Mouse (Mus musculus) embryonic facial prominence, embryonic 10.5 days (tissue): ENCODE measurements around the gene Cep152. TPM values are rescaled to one million over a fixed set of nuclear protein-coding genes. Genes with fewer than 3 reads are reported as not detected.

Source experiments
- DNase-seq: peaks from one replicate; pipeline ENCODE4 v3.0.0-alpha.2; 2017; ENCODE audit warnings: low spot score
- H3K27ac ChIP-seq: fragments of 300-500 bp; sonication (generic); replicated peaks from 2 replicates; pipeline ENCODE4 v1.5.1; 2016; ENCODE audit warnings: mild to moderate bottlenecking
- H3K27me3 ChIP-seq: fragments of 300-500 bp; sonication (generic); replicated peaks from 2 replicates; pipeline ENCODE4 v1.6.1; 2016; ENCODE audit warnings: low read depth, mild to moderate bottlenecking; ENCODE audit not compliant: poor library complexity, severe bottlenecking
- H3K36me3 ChIP-seq: fragments of 300-500 bp; sonication (generic); replicated peaks from 2 replicates; pipeline ENCODE4 v1.6.1; 2016; ENCODE audit warnings: mild to moderate bottlenecking, moderate library complexity
- H3K4me1 ChIP-seq: fragments of 300-500 bp; sonication (generic); 2 replicates; pipeline ENCODE4 v1.6.1; 2016
- H3K4me3 ChIP-seq: fragments of 300-500 bp; sonication (generic); 2 replicates; pipeline ENCODE4 v1.5.1; 2016; ENCODE audit warnings: mild to moderate bottlenecking, moderate library complexity
- H3K9me3 ChIP-seq: fragments of 300-500 bp; sonication (generic); 2 replicates; pipeline ENCODE4 v1.6.1; 2016; ENCODE audit warnings: mild to moderate bottlenecking
- WGBS: fragments of 180-500 bp; shearing (Covaris S2); methylation state at CpG from one replicate; pipeline ENCODE4 v1.1.7; 2016; 5-methylcytosine and 5-hydroxymethylcytosine counted together
- polyA plus RNA-seq: library from polyadenylated mRNA; unstranded; fragments of >200 nt; fragmentation: Nextera tagmentation; extraction: Ambion mirVana; gene quantifications from 2 replicates; pipeline ENCODE4 v1.2.1, GENCODE M21; 2016

Gene Cep152
- polyA plus RNA-seq, 1 experiment from 2014 or later, result 11.5 TPM

- no peaks in the 10 kb centered on the region for H3K27me3 ChIP-seq
- H3K36me3 ChIP-seq, result peaks cover 98% of the 10 kb centered on the region
- no peak overlapping the region for H3K4me3 ChIP-seq
- H3K27ac ChIP-seq, result no peak overlapping the region
- no peaks in the 10 kb centered on the region for H3K9me3 ChIP-seq
- 85% methylated on average over 4 of the region's 4 CpGs for WGBS
- no peak for DNase-seq
- no peaks in the 10 kb centered on the region for H3K4me1 ChIP-seq
These were observed 47.2 kb downstream of the Cep152 start for GRCm38 (mm10) chr2:125577670-125578069.

GRCm38 (mm10) chr2:125576498-125576897, 48.4 kb downstream of the Cep152 start:
- no peaks in the 10 kb centered on the region for H3K27me3 ChIP-seq
- no peaks in the 10 kb centered on the region for H3K4me1 ChIP-seq
- no peak overlapping the region for H3K4me3 ChIP-seq
- H3K9me3 ChIP-seq, result no peaks in the 10 kb centered on the region
- WGBS, result 93% methylated on average over 8 of the region's 8 CpGs
- peaks cover 98% of the 10 kb centered on the region for H3K36me3 ChIP-seq
- DNase-seq, result no peak
- no peak overlapping the region for H3K27ac ChIP-seq

- DNase-seq, result no peak
- H3K36me3 ChIP-seq, result peaks cover 98% of the 10 kb centered on the region
- no peaks in the 10 kb centered on the region for H3K27me3 ChIP-seq
- H3K27ac ChIP-seq, result no peak overlapping the region
- no peak overlapping the region for H3K4me3 ChIP-seq
- H3K4me1 ChIP-seq, result no peaks in the 10 kb centered on the region
- WGBS, result 91% methylated on average over 3 of the region's 3 CpGs
- no peaks in the 10 kb centered on the region for H3K9me3 ChIP-seq
These were observed 49.1 kb downstream of the Cep152 start for GRCm38 (mm10) chr2:125575766-125576165.

GRCm38 (mm10) chr2:125563884-125564283, 61.0 kb downstream of the Cep152 start:
- no peak overlapping the region for H3K27ac ChIP-seq
- peaks cover 63% of the 10 kb centered on the region for H3K36me3 ChIP-seq
- H3K4me3 ChIP-seq, result no peak overlapping the region
- WGBS, result 91% methylated on average over 11 of the region's 11 CpGs
- peaks cover 20% of the 10 kb centered on the region for H3K4me1 ChIP-seq
- H3K27me3 ChIP-seq, result no peaks in the 10 kb centered on the region
- no peaks in the 10 kb centered on the region for H3K9me3 ChIP-seq
- no peak for DNase-seq

GRCm38 (mm10) chr2:125562407-125562806, 62.5 kb downstream of the Cep152 start:
- Histone ChIP-seq H3K9me3 (no peaks in the 10 kb centered on the region), H3K36me3 (peaks cover 48% of the 10 kb centered on the region), H3K27me3 (no peaks in the 10 kb centered on the region), H3K4me1 (peaks cover 25% of the 10 kb centered on the region), H3K27ac (no peak overlapping the region), H3K4me3 (no peak overlapping the region)
- no peak for DNase-seq
- 91% methylated on average over 8 of the region's 8 CpGs for WGBS

- Histone ChIP-seq H3K27ac (peak overlapping the region; percentile 40; the same call in 1 of the 2 replicates), H3K4me1 (peaks cover 25% of the 10 kb centered on the region), H3K36me3 (peaks cover 25% of the 10 kb centered on the region), H3K4me3 (no peak overlapping the region), H3K9me3 (no peaks in the 10 kb centered on the region), H3K27me3 (no peaks in the 10 kb centered on the region)
- no peak for DNase-seq
- 86% methylated on average over 6 of the region's 6 CpGs for WGBS
These were observed 64.9 kb downstream of the Cep152 start for GRCm38 (mm10) chr2:125560037-125560436.

- H3K4me3 ChIP-seq, result no peak overlapping the region
- peak overlapping the region; percentile 82 for H3K27ac ChIP-seq
- H3K9me3 ChIP-seq, result no peaks in the 10 kb centered on the region
- peaks cover 25% of the 10 kb centered on the region for H3K4me1 ChIP-seq
- DNase-seq, result peak; percentile 35
- 60% methylated on average over 19 of the region's 19 CpGs for WGBS
- H3K27me3 ChIP-seq, result no peaks in the 10 kb centered on the region
- peaks cover 13% of the 10 kb centered on the region for H3K36me3 ChIP-seq
These were observed 66.0 kb downstream of the Cep152 start for GRCm38 (mm10) chr2:125558634-125559589.

- no peaks in the 10 kb centered on the region; the same call in 1 of the 2 replicates for H3K36me3 ChIP-seq
- no peak for DNase-seq
- no peaks in the 10 kb centered on the region for H3K27me3 ChIP-seq
- H3K4me3 ChIP-seq, result no peak overlapping the region
- H3K4me1 ChIP-seq, result peaks cover 23% of the 10 kb centered on the region
- no peaks in the 10 kb centered on the region for H3K9me3 ChIP-seq
- 78% methylated on average over 6 of the region's 6 CpGs for WGBS
- no peak overlapping the region for H3K27ac ChIP-seq
These were observed 69.1 kb downstream of the Cep152 start for GRCm38 (mm10) chr2:125555830-125556229.

- peak; percentile 46 for DNase-seq
- no peak overlapping the region; the same call in 1 of the 2 replicates for H3K27ac ChIP-seq
- H3K9me3 ChIP-seq, result no peaks in the 10 kb centered on the region
- no peaks in the 10 kb centered on the region for H3K36me3 ChIP-seq
- peaks cover 12% of the 10 kb centered on the region for H3K4me1 ChIP-seq
- WGBS, result 50% methylated on average over 1 of the region's 1 CpGs
- no peak overlapping the region for H3K4me3 ChIP-seq
- no peaks in the 10 kb centered on the region for H3K27me3 ChIP-seq
These were observed 75.9 kb downstream of the Cep152 start for GRCm38 (mm10) chr2:125548806-125549578.

- no peaks in the 10 kb centered on the region for H3K9me3 ChIP-seq
- peaks cover 12% of the 10 kb centered on the region for H3K4me1 ChIP-seq
- WGBS, result 88% methylated on average over 3 of the region's 3 CpGs
- H3K36me3 ChIP-seq, result no peaks in the 10 kb centered on the region
- no peaks in the 10 kb centered on the region for H3K27me3 ChIP-seq
- peak; percentile 4 for DNase-seq
- H3K27ac ChIP-seq, result no peak overlapping the region
- H3K4me3 ChIP-seq, result no peak overlapping the region
These were observed 79.9 kb downstream of the Cep152 start for GRCm38 (mm10) chr2:125544986-125545385.

GRCm38 (mm10) chr2:125543646-125544045, 81.3 kb downstream of the Cep152 start:
- no peak for DNase-seq
- Histone ChIP-seq H3K36me3 (no peaks in the 10 kb centered on the region), H3K9me3 (no peaks in the 10 kb centered on the region), H3K27me3 (no peaks in the 10 kb centered on the region), H3K4me3 (no peak overlapping the region), H3K27ac (no peak overlapping the region), H3K4me1 (peaks cover 4% of the 10 kb centered on the region)
- 67% methylated on average over 1 of the region's 1 CpGs for WGBS

- Histone ChIP-seq H3K4me3 (no peak overlapping the region), H3K36me3 (no peaks in the 10 kb centered on the region), H3K27me3 (no peaks in the 10 kb centered on the region), H3K9me3 (no peaks in the 10 kb centered on the region), H3K4me1 (no peaks in the 10 kb centered on the region), H3K27ac (no peak overlapping the region)
- 82% methylated on average over 7 of the region's 7 CpGs for WGBS
- DNase-seq, result no peak
These were observed 83.5 kb downstream of the Cep152 start for GRCm38 (mm10) chr2:125541451-125541850.
